Mouse (Mus musculus) kidney, postnatal 4 days (tissue): ENCODE results near the gene Fam69a.
"Not testable (repeated sequence)": the region's sequence is repeated elsewhere in the genome, so short reads cannot be mapped to it uniquely, and the experiment has no call there.

Source experiments
- DNase-seq, 2 experiments: peaks; one replicate each; pipeline ENCODE4 v3.0.0; 2021; ENCODE audit warnings: mixed read lengths in 2 of 2

Gene Fam69a

GRCm38 (mm10) chr5:107986967-107987834 is at the start of gene Fam69a:
TSS of gene Fam69a (minus strand) at chr5:107987085.
- DNase-seq = peak; percentile 88 to 93

- DNase-seq = no peak
Observed at GRCm38 (mm10) chr5:108035523-108035922, 48.6 kb upstream of the Fam69a start.

GRCm38 (mm10) chr5:108034194-108034593 is 47.3 kb upstream of the Fam69a start:
- DNase-seq = peak in 1 of 2 experiments; percentile 5

- no peak for DNase-seq
Observed at GRCm38 (mm10) chr5:108031267-108031666, 44.4 kb upstream of the Fam69a start.

- DNase-seq = peak; percentile 18 to 27
Observed at GRCm38 (mm10) chr5:108029968-108030367, 43.1 kb upstream of the Fam69a start.

- DNase-seq = not testable (repeated sequence)
Observed at GRCm38 (mm10) chr5:108028797-108029536, 42.1 kb upstream of the Fam69a start.

- no peak for DNase-seq
Observed at GRCm38 (mm10) chr5:108028230-108028629, 41.3 kb upstream of the Fam69a start.

GRCm38 (mm10) chr5:108021346-108021745 is 34.5 kb upstream of the Fam69a start:
- DNase-seq = no peak

- DNase-seq = no peak
Observed at GRCm38 (mm10) chr5:108019367-108019766, 32.5 kb upstream of the Fam69a start.

- no peak for DNase-seq
Observed at GRCm38 (mm10) chr5:108017232-108017631, 30.3 kb upstream of the Fam69a start.

GRCm38 (mm10) chr5:108015422-108015821 is 28.5 kb upstream of the Fam69a start:
- DNase-seq = peak in 1 of 2 experiments; percentile 13

- no peak for DNase-seq
Observed at GRCm38 (mm10) chr5:108014173-108014572, 27.3 kb upstream of the Fam69a start.

- no peak for DNase-seq
Observed at GRCm38 (mm10) chr5:108009721-108010120, 22.8 kb upstream of the Fam69a start.

GRCm38 (mm10) chr5:108005134-108005533 is 18.2 kb upstream of the Fam69a start:
- DNase-seq = no peak

GRCm38 (mm10) chr5:108002734-108003133 is 15.8 kb upstream of the Fam69a start:
- DNase-seq = no peak

GRCm38 (mm10) chr5:108000776-108001548 is 14.1 kb upstream of the Fam69a start:
- DNase-seq = peak; percentile 64 to 80

GRCm38 (mm10) chr5:107997717-107998116 is 10.8 kb upstream of the Fam69a start:
- DNase-seq = no peak

- DNase-seq = no peak
Observed at GRCm38 (mm10) chr5:107995936-107996335, 9.1 kb upstream of the Fam69a start.

GRCm38 (mm10) chr5:107987835-107988251 is 958 bp upstream of the Fam69a start:
- DNase-seq = peak in 1 of 2 experiments; percentile 19

- peak; percentile 59 to 74 for DNase-seq
Observed at GRCm38 (mm10) chr5:107986255-107986966, 474 bp downstream of the Fam69a start.

GRCm38 (mm10) chr5:107983946-107984345 is 2.9 kb downstream of the Fam69a start:
- DNase-seq = no peak

GRCm38 (mm10) chr5:107982016-107982415 is 4.9 kb downstream of the Fam69a start:
- DNase-seq = no peak
